ENCODE assay signal across 22 mouse cellular contexts in the genomic region with DNA sequence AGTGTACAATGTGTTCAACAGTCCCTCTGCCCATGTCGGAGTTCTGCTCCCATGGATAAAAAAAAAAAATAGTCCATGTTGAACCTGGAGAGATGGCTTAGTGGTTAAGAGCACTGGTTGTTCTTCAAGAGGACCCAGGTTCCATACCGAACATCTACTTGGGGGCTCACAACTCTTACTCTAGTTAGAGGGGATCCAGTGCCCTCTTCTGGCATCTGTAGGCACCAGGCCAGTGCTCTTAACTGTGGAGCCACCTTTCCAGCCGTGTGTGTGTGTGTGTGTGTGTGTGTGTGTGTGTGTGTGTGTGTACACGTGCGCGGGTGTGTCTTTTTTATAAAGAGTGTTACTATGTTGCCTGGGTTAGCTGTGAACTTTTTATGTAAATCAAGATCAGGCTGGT. TPM values are rescaled to one million over a fixed set of nuclear protein-coding genes. Genes with fewer than 3 reads are reported as not detected.
"Had no signal": no experiment of that assay in that cellular context is flagged by ENCODE, and none has a peak within 500 bp of the region (broad histone marks: within the 10 kb centered on the region; RNA-seq: fewer than 3 reads in every experiment).

No protein-coding gene starts in this region.

- H3K27ac ChIP-seq: limb, embryonic 12.5 days; limb, embryonic 15.5 days; liver, embryonic 12.5 days; liver, embryonic 15.5 days; midbrain, embryonic 12.5 days; midbrain, embryonic 15.5 days; neural tube, embryonic 13.5 days had no signal

- ATAC-seq: inflammation-experienced regulatory T-cells, adult 6 months; intestine, embryonic 16.5 days; liver, embryonic 12.5 days; midbrain, embryonic 15.5 days had no signal

- H3K9ac ChIP-seq: limb, embryonic 12.5 days; limb, embryonic 15.5 days; liver, embryonic 12.5 days; liver, embryonic 15.5 days; midbrain, embryonic 12.5 days; midbrain, embryonic 15.5 days; neural tube, embryonic 13.5 days had no signal

- DNase-seq: kidney, adult 18-20 months; kidney, adult 9 months; kidney, postnatal 14 days; kidney, postnatal 4 days; left cerebral cortex, postnatal 4 days; lung, adult 2 months; lung, postnatal 14 days; lung, postnatal 4 days; retina, postnatal 1 day; right cerebral cortex, postnatal 25 days; spleen, adult 18-20 months had no signal

- H3K4me2 ChIP-seq: limb, embryonic 12.5 days; limb, embryonic 15.5 days; liver, embryonic 12.5 days; liver, embryonic 15.5 days; midbrain, embryonic 12.5 days; midbrain, embryonic 15.5 days; neural tube, embryonic 13.5 days had no signal

- H3K36me3 ChIP-seq: limb, embryonic 12.5 days; limb, embryonic 15.5 days; liver, embryonic 12.5 days; liver, embryonic 15.5 days; midbrain, embryonic 12.5 days; midbrain, embryonic 15.5 days; neural tube, embryonic 13.5 days had no signal

- H3K4me1 ChIP-seq: limb, embryonic 12.5 days; limb, embryonic 15.5 days; liver, embryonic 12.5 days; liver, embryonic 15.5 days; midbrain, embryonic 12.5 days; midbrain, embryonic 15.5 days; neural tube, embryonic 13.5 days had no signal

- H3K9me3 ChIP-seq: limb, embryonic 12.5 days; limb, embryonic 15.5 days; liver, embryonic 12.5 days; liver, embryonic 15.5 days; midbrain, embryonic 12.5 days; midbrain, embryonic 15.5 days; neural tube, embryonic 13.5 days had no signal

- H3K4me3 ChIP-seq: limb, embryonic 12.5 days; limb, embryonic 15.5 days; liver, embryonic 12.5 days; liver, embryonic 15.5 days; midbrain, embryonic 12.5 days; midbrain, embryonic 15.5 days; myocyte; neural tube, embryonic 13.5 days had no signal

- H3K27me3 ChIP-seq: limb, embryonic 12.5 days; limb, embryonic 15.5 days; liver, embryonic 15.5 days; midbrain, embryonic 12.5 days; midbrain, embryonic 15.5 days; neural tube, embryonic 13.5 days had no signal

RNA-seq across cellular contexts. Expression of a gene that starts 11.3 kb away (rescaled TPM):
- total RNA-seq: monocyte, adult 5-6 weeks had no signal
- polyA plus RNA-seq: myocyte had no signal

RNA-seq across cellular contexts. Expression of a gene that starts 32.6 kb away (rescaled TPM):
- total RNA-seq: monocyte, adult 5-6 weeks had no signal
- polyA plus RNA-seq: inflammation-experienced regulatory T-cells, adult 6 months had no signal
